Mouse (Mus musculus) gastrocnemius, adult 8-10 months (tissue): ENCODE measurements around the gene Slc4a2. TPM values are rescaled to one million over a fixed set of nuclear protein-coding genes. Genes with fewer than 3 reads are reported as not detected.

ENCODE experiments used
- DNase-seq, 2 experiments: peaks; one replicate each; pipeline ENCODE4 v3.0.0; 2022; ENCODE audit warnings: low spot score in 2 of 2
- total RNA-seq, 4 experiments: library from RNA; stranded (reverse); gene quantifications; 2 replicates each; pipeline ENCODE4 v1.2.4; 2022

Gene Slc4a2
- total RNA-seq, 4 experiments from 2014 or later, result 10.7 to 14.5 (median 12.6) TPM

DNA sequence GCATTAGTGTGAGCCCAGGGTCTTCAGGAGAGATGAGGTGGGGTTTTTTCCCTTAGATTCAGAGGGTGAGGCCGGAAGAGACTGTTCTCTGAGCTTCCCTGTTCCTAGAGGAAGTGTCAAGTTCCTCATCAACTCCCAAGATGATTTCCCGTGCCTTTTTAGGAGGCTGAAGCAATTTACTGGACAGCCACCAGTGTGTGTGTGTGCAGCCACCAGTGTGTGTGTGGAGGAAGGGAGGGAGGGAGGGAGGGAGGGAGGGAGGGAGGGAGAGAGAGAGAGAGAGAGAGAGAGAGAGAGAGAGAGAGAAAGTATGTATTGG, 30.3 kb downstream of the Slc4a2 start:
- DNase-seq, result no peak

DNA sequence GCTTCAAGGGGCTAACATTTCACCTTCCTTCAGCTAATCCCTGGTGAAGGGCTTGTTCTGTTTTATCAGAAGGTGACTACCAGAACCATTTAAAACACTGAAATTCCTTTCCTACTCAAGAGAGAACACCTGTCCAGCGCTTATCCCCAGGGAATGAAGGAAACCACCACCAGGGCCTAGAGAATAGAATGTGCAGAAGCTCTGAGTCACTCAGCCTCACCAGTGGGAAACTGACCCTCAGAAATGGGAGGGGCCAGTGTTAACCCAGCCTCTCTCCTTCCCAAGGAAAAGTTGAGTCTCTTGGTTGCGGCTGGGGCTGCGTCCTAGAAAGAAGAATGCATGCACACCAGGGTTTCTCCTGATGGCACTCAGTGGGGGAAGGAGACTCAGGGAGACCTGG, 31.4 kb downstream of the Slc4a2 start:
- DNase-seq, result no peak

DNA sequence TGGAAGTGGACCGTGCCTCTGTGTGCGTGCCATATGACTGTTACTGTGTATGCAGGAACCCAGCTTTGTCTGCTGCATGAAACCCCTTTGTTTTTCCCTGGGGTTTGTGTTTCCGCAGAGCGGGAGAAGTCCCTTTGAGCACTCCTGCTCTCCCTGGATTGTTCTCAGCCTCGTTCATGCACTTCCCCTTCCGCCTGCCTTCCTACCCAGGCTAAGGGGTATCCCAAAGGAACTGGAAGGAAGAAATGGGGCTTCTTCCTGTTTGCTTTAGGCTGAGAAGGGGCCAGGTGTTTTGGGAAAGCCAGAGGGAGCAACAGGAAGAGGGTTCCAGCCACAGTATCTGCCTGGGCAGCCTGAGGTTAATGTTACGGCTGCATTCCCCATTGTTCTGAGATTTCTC, 32.0 kb downstream of the Slc4a2 start:
- DNase-seq, result no peak

DNA sequence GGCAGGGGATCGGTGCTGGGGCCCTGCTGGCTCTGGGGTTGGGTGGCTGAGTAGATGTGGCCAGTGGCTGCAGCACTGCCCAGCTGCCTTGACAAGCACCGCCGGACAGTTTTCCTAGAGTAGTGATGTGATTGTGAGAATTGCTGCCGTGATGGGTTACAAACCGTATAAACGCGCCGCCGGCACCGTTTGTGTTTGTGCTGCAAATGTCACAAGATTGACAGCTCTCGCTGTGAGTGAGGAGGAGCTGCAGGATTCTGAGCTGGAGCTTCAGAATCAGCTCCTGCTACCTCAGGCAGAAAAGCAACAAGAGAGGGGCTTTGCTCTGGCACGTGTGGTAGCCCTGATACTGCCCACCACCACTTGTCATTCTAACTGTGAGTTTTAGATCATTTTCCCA, 43.1 kb downstream of the Slc4a2 start:
- no peak for DNase-seq

DNA sequence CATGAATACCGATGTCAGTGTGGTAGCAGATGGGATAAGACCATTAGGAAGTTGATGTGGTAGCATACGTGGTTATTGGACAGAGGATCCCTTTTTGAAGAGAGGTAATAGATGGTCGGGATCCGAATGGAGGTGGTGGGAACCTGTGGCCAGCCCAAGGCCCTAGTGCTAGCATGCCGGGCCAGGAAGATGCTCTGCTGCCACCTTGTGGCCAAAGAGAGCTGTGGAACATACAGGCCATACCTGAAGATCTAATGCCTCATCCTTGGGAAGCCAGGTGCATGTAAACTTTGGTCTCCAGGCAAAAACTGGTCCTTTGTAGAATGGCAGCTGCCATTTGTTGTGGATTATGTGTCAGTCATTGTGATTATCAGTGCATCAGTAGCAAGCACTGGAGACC, 47.0 kb downstream of the Slc4a2 start:
- DNase-seq, result peak; percentile 48 to 63

DNA sequence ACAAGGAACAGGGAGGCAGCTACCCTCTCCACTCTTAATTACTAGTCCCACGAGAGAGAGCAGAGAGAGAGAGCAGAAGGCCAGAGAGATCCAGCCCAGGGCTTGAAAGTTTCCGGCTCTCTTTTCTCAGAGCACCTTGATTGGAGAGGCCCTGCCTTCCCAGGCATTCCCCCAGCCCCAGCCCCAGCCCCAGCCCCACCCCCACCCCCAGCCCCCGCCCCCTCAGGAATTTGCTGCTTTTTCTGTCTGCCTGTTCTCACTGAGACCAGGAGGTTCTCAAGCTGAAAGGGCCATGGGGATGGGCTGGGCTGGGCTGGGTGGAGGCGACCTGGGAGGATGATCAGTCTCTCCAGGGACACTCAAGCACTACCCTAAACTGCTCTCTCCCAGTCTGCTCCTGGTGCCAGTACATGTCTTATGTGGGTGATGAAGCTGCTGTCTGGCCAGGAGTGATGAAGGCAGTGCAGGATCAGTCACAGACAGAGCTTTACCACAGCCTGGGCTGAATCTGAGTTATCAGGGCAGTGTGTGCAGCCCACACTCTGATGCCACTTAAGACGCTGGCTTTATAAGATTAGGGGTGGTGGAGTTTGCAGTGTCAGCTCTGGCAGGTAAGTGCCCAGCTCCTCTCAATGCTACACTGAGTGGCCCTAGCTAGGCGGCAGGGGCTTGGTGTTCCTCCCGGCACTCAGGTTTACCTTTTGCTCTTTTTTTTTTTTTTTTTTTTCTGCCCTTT, 49.4 kb downstream of the Slc4a2 start:
- no peak for DNase-seq

DNA sequence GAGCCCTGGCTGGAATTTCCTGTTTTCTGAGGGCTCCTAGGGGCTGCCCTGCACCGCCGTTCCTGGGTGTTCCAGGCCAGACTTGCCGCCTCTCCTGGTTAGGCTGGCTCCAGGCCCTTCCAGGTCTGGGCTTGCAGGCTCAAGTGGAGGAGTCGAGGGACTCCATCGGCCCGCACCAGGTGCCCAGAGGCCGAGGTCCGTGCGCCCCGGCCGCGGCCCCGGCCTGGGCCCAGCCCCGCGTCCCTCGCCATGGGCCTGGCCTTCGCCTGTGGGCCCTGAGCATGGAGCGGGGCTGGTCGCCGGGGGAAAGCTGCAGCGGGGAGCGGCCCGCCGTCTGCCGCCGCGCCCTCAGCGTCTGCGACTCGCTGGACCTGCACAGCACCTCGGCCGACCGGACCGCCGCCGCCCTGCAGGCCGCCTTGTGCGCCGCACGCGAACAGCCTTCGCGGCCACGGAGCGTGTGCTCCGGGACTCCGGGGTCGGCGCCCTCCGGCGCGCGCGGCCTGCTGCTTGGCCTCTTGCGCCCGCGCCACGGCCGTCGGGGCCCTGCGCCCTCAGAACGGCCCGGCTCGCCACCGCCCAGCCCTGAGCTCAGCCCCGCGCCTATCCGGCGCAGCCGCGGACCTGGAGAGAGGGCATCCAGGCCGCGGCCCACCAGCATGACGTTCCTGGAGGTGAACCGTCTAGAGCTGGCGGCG, 50.5 kb downstream of the Slc4a2 start:
- no peak for DNase-seq

DNA sequence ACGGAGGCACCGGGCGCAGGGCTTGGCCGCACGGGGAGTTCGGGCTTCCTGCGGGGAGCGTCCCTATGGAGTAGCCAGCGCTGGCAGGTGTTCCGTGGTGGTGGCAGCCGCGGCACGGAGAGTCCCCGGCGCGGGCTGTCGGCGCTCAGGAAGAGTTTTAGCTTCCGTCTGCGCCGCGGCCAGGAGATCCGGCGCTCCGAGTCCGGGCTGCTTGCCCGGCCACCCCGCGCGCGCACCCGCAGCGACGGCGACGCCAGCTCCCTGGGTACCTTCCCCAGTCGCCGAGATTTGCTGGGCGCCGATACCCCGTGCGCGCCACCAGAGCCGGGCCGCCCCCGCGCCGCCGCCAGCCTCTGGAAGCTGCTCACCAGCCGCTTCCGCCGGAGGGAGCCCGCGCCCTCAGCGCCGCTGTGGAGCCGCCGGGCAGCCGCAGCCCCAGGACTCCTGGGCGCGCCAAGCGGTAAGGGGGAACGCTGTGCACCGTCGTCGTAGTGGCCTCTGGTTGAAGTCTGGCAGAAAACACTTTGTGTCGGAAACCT, 51.2 kb downstream of the Slc4a2 start:
- DNase-seq, result peak in 1 of 2 experiments; percentile 19

DNA sequence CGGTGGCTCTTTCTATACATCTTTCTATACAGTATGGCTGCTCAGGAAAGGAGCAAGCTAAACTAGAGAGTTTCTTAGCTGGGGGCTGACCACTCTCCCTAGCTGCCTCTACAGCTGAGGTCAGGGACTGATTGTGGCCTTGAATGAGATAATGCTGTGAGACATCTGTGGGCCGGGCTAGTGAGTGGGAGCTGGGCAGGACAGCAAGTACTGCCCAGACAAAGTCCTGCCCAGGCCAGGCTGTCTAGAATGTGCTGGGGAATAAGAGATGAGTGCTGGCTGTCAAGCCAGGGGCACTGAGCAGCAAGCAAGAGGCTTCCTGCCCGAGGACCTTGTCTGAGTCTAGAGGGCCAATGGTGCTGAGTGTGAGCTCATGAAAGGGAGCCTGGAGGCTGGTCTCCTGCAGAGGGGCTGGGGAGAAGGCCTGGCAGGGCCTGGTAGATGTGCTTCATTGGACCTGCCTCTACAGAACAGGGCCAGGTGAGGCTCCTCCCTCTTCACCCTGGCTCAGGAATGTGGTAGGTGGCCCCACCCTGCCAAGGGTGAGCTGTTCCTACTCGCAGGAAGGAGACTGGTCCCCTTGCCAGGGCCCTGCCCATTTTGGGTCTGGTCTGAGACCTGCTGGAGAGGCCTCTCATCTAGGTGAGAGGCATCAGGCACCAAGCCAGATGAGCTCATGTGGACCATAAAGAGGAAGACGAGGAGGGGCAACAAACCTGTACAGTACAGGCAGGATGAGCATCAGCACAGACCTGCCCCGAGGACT, 52.0 kb downstream of the Slc4a2 start:
- DNase-seq, result no peak

DNA sequence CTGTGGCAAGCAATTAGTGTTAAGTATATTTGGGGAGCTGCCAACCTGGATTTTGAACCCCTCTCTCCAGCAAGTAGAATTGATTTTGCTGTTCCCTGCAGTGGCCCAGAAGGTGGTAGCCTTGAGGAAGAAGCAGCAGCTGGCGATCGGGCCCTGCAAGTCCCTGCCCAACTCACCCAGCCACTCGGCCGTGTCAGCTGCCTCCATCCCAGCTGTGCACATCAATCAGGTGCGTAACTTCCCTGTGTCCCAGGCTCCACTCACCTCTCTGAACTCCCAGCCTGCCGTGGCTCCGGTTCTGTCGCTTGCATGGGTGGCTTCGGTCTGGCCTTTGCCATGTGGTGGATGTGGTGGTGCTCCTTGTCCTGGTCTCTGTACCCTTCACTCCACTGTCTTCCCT, 54.3 kb downstream of the Slc4a2 start:
- no peak for DNase-seq

DNA sequence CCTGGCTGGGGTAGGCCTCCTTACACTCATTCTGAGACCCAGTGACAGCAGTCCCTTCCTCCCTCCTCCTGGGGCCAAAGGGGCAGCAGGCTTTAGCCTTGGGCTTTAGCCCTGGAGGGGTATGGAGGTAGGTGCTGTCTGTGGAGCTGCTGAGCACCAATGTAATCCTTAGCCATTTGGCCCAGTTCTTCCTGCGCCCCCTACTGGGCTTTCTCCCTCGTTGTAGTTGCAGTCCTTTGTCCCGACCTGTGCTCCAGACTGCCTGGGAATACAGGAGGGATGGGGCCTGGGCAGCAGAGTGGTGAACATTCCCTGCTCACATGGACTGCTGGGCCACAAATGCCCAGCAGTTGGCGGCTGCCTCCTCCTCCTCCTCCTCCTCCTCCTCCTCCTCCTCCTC, 58.0 kb downstream of the Slc4a2 start:
- DNase-seq, result no peak

DNA sequence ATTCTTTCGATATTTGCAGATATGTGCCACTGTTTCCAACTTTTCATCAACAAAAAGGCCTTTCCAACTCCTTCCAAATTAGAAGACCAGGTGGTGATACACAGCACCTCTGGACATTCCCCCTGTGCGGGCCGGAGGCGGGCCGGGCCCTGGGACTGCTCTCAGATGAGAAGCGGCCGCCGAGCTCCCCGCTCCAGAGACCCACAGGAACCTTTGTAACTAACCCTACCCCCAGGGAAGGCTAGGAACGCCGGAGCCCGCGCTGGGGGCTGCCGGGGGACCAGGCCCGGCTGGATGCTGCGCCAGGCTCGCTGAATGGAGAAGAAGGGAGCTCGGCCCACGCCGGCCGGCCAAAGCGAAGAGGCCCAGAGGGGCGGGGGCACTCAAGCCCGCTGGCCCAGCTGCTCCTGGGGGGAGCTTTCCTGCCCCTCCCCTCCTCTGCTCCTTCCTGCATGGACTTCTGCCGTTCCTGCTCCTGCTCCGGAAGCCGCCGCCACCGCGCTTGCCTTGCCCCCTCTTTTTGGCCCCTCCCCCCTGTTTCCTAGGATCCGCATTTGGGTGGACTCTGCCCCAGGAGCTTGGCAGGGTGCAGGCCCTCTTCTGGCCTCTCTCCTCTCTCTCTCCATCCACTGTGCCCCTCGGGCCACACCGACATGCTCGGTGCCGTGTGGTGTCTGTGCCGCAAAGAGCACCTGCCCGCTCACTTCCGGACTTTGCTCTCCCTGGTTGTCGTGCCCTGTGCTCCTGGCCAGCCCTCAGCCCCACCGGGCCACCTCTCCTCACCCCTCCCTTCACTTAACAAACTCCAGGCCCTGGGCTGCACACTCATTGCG, 58.8 kb downstream of the Slc4a2 start:
- no peak for DNase-seq

DNA sequence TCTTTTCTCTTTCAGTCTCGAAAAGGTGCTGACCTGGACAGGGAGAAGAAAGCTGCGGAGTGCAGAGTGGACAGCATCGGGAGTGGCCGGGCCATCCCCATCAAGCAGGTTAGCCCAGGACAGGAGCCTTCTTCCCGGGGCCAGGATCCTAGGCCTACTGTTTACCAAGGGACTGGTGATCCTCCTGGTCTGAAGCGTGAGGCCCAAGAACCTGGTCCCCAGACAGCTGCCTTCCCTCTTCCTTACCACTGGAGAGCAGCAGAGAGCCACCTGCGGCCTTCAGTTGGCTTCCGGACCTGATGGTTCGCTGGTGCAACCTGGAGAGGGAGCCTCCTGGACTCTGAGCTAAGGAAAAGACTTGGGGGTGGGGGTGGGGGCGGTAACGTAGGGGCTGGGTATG, 59.7 kb downstream of the Slc4a2 start:
- peak in 1 of 2 experiments; percentile 34 for DNase-seq

DNA sequence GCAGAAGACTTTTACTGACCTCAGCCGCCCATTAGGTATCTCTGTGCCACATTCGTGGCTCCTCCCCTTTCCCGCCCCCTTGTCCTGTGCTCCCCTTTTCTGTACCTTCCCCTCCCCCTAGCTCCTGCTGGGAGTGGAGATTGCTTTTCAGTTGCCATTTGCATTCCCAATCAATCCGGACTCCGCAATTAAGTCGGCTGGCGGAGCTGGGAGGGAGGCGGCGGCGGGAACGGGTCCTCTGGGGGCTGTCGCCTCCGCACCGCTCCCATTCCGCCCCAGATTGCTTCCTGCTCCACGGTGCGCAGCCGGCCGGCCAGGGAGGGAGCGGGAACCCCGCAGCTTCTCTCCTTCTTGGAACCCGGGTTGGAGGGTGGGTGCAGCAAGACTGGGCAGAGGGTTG, 61.3 kb downstream of the Slc4a2 start:
- DNase-seq, result no peak

DNA sequence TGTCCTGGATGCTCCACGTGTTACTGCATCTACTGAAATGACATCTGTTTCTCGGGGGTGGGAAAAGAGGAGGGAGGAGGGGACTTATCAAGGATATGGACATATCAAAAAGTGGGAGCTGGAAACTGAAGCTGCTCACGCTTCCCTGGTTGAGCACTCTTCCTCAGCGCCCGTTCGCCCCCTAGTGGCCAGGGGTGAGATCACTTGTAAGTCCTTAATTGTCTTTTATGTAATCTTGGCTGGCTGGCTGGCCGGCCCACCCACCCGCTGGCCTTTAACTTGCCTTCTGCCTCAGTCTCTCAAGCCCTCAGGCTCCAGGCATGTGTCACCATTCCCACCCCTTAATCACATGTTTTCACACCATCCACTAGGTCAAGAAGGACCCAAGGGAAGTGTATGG, 62.5 kb downstream of the Slc4a2 start:
- DNase-seq, result peak; percentile 84 to 86

DNA sequence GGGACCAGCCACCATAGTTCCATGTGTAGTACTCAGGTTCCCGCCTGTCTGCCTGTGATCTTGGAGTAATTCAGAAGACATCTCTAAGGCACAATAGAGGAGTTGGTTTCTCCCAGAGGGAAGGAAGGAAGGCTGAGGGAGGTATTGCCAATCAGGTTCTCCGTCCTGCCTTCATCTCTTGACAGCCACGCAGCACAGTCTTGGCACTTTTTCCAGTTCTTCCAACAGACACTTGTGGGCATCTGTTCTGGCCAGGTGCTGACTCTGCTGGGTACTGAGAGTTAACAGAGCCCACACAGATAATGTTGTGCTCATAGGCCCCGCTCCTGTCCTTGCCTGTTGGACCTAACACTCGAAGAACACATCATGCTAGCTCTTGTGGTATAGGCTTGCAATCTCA, 63.1 kb downstream of the Slc4a2 start:
- DNase-seq, result no peak

DNA sequence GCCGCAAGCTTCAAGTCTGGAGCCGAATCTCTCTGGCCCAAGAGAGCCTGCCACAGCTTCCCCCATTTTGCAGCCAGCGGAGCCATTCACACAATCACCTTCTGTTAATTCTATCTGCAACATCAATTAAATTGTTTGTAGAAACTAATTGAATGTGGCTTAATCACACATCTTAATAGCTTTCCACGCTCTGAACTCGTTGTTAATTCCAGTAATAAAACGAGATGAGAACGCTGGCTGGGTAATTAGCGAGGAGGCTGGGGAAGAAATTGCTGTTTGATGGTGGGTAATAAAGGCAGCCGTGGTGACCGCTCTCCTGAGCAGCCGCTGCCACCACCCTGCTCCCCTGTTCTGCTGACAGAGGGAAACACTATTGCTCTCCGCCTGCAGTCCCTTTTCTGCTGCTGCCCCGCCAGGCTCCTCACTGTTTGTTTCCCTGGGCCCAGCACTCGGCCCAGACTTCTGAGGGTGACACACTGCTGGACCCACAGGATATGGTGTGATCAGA, 66.8 kb downstream of the Slc4a2 start:
- no peak for DNase-seq
